Mouse (Mus musculus) ES-Bruce4 (cell line): ENCODE data around the gene Zkscan16. TPM values are rescaled to one million over a fixed set of nuclear protein-coding genes. Genes with fewer than 3 reads are reported as not detected.

ENCODE experiments used
- H3K27ac ChIP-seq: 2 replicates; pipeline ENCODE4 v1.5.1; 2012; ENCODE audit warnings: low read length, inconsistent platforms; ENCODE audit not compliant: insufficient read depth
- H3K27me3 ChIP-seq: 2 replicates; pipeline ENCODE4 v1.6.1; 2012; ENCODE audit warnings: mild to moderate bottlenecking, low read length, inconsistent platforms; ENCODE audit not compliant: control insufficient read depth, poor library complexity, insufficient read depth, severe bottlenecking
- H3K36me3 ChIP-seq: 2 replicates; pipeline ENCODE4 v1.6.1; 2012; ENCODE audit warnings: inconsistent platforms, mild to moderate bottlenecking, low read length, moderate library complexity; ENCODE audit not compliant: control insufficient read depth, poor library complexity, insufficient read depth, severe bottlenecking
- H3K4me1 ChIP-seq: one replicate; pipeline ENCODE4 v1.8.1; 2011; ENCODE audit warnings: low read length; ENCODE audit not compliant: control insufficient read depth, insufficient read depth
- H3K4me3 ChIP-seq: 2 replicates; pipeline ENCODE4 v1.5.1; 2011; ENCODE audit warnings: low read depth, mild to moderate bottlenecking, low read length
- H3K9ac ChIP-seq: 2 replicates; pipeline ENCODE4 v1.6.1; 2012; ENCODE audit warnings: low read depth, mild to moderate bottlenecking, inconsistent platforms; ENCODE audit not compliant: poor library complexity, severe bottlenecking
- H3K9me3 ChIP-seq: replicated peaks from 2 replicates; pipeline ENCODE4 v1.6.1; 2012; ENCODE audit warnings: mild to moderate bottlenecking, low read length, inconsistent platforms; ENCODE audit not compliant: control insufficient read depth, poor library complexity, insufficient read depth, severe bottlenecking
- CTCF ChIP-seq: IDR thresholded peaks from one replicate; pipeline ENCODE4 v1.8.1; 2011; ENCODE audit warnings: low read depth, low read length
- EP300 ChIP-seq: IDR thresholded peaks from 2 replicates; pipeline ENCODE4 v1.6.1; 2011; ENCODE audit warnings: low read depth, low read length; ENCODE audit not compliant: insufficient read depth
- POLR2A ChIP-seq: IDR thresholded peaks from one replicate; pipeline ENCODE4 v1.8.1; 2011; ENCODE audit warnings: low read length; ENCODE audit not compliant: insufficient read depth
- polyA plus RNA-seq: library from polyadenylated mRNA; stranded (reverse); fragments of >200 nt; gene quantifications from 2 replicates; pipeline ENCODE4 v1.2.4, GENCODE M21; 2011; ENCODE audit warnings: low read depth; ENCODE audit not compliant: missing spikeins, insufficient read depth, insufficient read length

Zkscan16 gene
- polyA plus RNA-seq, 1 experiment = 0.49 TPM

DNA sequence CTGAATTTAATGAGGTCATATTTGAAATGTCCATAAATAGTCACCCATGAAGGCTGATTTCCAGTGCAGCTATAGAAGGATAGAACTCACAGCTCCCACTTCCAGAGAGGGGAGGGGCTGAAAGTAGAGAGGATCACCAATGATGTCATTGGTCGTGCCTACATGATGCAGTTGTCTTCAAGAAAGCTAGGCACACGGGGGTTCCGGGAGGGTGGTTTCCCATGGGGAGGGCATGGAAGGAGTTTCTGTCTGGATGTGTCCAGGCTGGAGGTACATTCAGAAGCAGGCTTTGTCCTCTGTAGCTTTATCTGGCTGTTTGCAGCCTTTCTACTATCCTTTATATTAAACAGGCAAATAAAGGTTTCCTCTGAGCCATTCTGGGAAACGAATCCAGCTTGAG is 5.0 kb downstream of the Zkscan16 start:
- H3K9ac ChIP-seq = no peak overlapping the region
- no peak overlapping the region for H3K27ac ChIP-seq
- no peak for TF ChIP-seq CTCF
- TF ChIP-seq EP300 = no peak
- no peak for TF ChIP-seq POLR2A
- H3K27me3 ChIP-seq = peaks cover 9% of the 10 kb centered on the region
- no peaks in the 10 kb centered on the region for H3K9me3 ChIP-seq
- no peaks in the 10 kb centered on the region for H3K36me3 ChIP-seq
- H3K4me3 ChIP-seq = no peak overlapping the region
- H3K4me1 ChIP-seq = no peaks in the 10 kb centered on the region

DNA sequence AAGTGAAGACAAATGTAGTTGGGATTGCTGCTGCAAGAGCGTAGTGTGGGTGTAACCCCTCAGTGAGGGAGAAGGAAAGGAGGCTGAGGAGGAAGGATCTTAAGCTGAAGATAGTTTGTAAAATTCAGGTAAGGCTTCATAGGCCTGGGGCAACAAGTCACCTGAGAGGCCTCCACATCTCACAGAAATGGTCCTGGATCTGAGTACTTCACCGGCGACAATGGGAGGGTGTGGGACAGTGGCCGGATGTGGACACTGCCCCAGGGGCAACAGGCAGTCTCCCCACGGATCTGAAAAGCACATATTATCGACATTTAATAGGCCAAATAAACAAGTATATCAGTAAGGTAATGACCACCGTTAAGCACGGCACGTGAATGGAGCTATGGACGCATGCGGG is 9.2 kb downstream of the Zkscan16 start:
- no peaks in the 10 kb centered on the region for H3K36me3 ChIP-seq
- TF ChIP-seq EP300 (no peak), POLR2A (no peak), CTCF (no peak)
- H3K9ac ChIP-seq = no peak overlapping the region
- H3K27me3 ChIP-seq = no peaks in the 10 kb centered on the region
- H3K4me1 ChIP-seq = no peaks in the 10 kb centered on the region
- H3K27ac ChIP-seq = no peak overlapping the region
- no peak overlapping the region for H3K4me3 ChIP-seq
- no peaks in the 10 kb centered on the region for H3K9me3 ChIP-seq

DNA sequence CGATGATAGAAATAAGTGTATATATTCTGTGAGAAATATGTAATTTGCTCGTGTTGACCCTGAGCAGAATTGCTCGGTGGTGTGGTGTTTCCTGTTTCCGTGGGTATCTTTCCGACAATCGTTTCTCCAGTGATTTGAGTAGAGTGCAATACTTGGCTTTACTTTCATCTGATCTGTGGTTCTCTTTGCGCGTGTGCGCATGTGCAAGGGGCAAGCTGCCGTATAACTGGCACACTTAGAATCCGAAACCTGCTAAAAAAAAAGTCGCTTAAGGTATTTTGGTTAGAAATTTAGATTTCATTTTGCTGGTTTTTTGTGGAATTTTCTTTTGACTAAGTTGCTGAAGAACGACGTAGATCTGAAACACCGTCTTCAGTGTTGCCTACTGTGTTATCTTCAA is 18.3 kb downstream of the Zkscan16 start:
- Histone ChIP-seq H3K4me1 (no peaks in the 10 kb centered on the region), H3K4me3 (no peak overlapping the region), H3K27me3 (no peaks in the 10 kb centered on the region), H3K9me3 (no peaks in the 10 kb centered on the region; the same call in 1 of the 2 replicates), H3K27ac (no peak overlapping the region), H3K9ac (no peak overlapping the region), H3K36me3 (no peaks in the 10 kb centered on the region)
- TF ChIP-seq POLR2A = no peak
- TF ChIP-seq CTCF = no peak
- no peak for TF ChIP-seq EP300

GRCm38 (mm10) chr4:58963271-58963670 is 19.8 kb downstream of the Zkscan16 start:
- Histone ChIP-seq H3K4me1 (no peaks in the 10 kb centered on the region), H3K27me3 (no peaks in the 10 kb centered on the region), H3K27ac (no peak overlapping the region), H3K9me3 (no peaks in the 10 kb centered on the region; the same call in 1 of the 2 replicates), H3K4me3 (no peak overlapping the region), H3K36me3 (no peaks in the 10 kb centered on the region), H3K9ac (no peak overlapping the region)
- no peak for TF ChIP-seq EP300
- TF ChIP-seq CTCF = no peak
- no peak for TF ChIP-seq POLR2A

GRCm38 (mm10) chr4:58965136-58965535 is 21.7 kb downstream of the Zkscan16 start:
- TF ChIP-seq CTCF (no peak), EP300 (no peak)
- H3K27ac ChIP-seq = no peak overlapping the region
- H3K4me1 ChIP-seq = no peaks in the 10 kb centered on the region
- H3K36me3 ChIP-seq = no peaks in the 10 kb centered on the region
- no peaks in the 10 kb centered on the region; the same call in 1 of the 2 replicates for H3K9me3 ChIP-seq
- H3K27me3 ChIP-seq = no peaks in the 10 kb centered on the region
- H3K4me3 ChIP-seq = no peak overlapping the region
- no peak overlapping the region for H3K9ac ChIP-seq

DNA sequence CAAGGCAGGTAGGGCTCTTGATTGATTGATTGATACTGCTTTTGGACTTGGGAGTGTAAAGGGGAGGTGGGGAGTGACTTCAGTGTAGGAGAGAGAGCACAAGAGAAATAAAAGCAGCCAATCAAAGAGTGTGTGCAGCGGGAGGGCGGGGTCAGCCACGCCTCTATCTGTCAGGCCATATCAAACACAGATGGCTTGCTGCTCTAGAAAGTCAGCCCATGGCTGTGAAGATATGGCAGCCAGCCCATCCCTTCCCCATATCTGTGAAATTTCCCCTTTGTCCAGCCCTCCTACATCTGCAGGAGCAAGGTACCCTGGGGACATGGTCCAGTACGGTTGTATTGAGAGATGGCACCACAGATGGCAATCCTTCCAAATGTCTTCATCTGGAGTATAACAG is 27.2 kb downstream of the Zkscan16 start:
- H3K9ac ChIP-seq = no peak overlapping the region
- TF ChIP-seq POLR2A (no peak), CTCF (no peak)
- H3K27me3 ChIP-seq = no peaks in the 10 kb centered on the region
- H3K4me3 ChIP-seq = no peak overlapping the region
- H3K4me1 ChIP-seq = no peaks in the 10 kb centered on the region
- no peaks in the 10 kb centered on the region for H3K36me3 ChIP-seq
- H3K9me3 ChIP-seq = no peaks in the 10 kb centered on the region; the same call in 1 of the 2 replicates
- H3K27ac ChIP-seq = no peak overlapping the region
